Mouse (Mus musculus) testis, adult 2 months (tissue): ENCODE measurements around the gene Zc3h18. TPM values are rescaled to one million over a fixed set of nuclear protein-coding genes. Genes with fewer than 3 reads are reported as not detected.

Experiments
- H3K27ac ChIP-seq: fragments of 200-500 bp; 2 replicates; pipeline ENCODE4 v1.5.1; 2012; ENCODE audit warnings: low read depth, low read length; ENCODE audit not compliant: control insufficient read depth, insufficient read depth
- H3K27me3 ChIP-seq: fragments of 200-500 bp; 2 replicates; pipeline ENCODE4 v1.6.1; 2012; ENCODE audit warnings: mild to moderate bottlenecking, low read length, moderate library complexity; ENCODE audit not compliant: control insufficient read depth, insufficient read depth
- H3K36me3 ChIP-seq: fragments of 200-500 bp; 2 replicates; pipeline ENCODE4 v1.6.1; 2012; ENCODE audit warnings: mild to moderate bottlenecking, low read length; ENCODE audit not compliant: control insufficient read depth, insufficient read depth
- H3K4me1 ChIP-seq: fragments of 200-500 bp; 2 replicates; pipeline ENCODE4 v1.6.1; 2012; ENCODE audit warnings: low read length; ENCODE audit not compliant: control insufficient read depth, insufficient read depth
- H3K4me3 ChIP-seq: fragments of 200-500 bp; 2 replicates; pipeline ENCODE4 v1.5.1; 2012; ENCODE audit warnings: low read depth, mild to moderate bottlenecking, low read length, moderate library complexity, mixed read lengths; ENCODE audit not compliant: control insufficient read depth
- CTCF ChIP-seq: fragments of 200-500 bp; IDR thresholded peaks from 2 replicates; pipeline ENCODE4 v1.5.1; 2012; ENCODE audit warnings: low read depth, mild to moderate bottlenecking, inconsistent platforms, low read length, moderate library complexity; ENCODE audit not compliant: control insufficient read depth, insufficient read depth, insufficient replicate concordance
- POLR2A ChIP-seq: fragments of 200-500 bp; IDR thresholded peaks from 2 replicates; pipeline ENCODE4 v1.6.1; 2012; ENCODE audit warnings: low read depth, mild to moderate bottlenecking, inconsistent platforms, low read length, moderate library complexity; ENCODE audit not compliant: control insufficient read depth
- polyA plus RNA-seq: library from polyadenylated mRNA; depleted of rRNA; stranded (reverse); fragments of >200 nt; gene quantifications from 2 replicates; pipeline ENCODE4 v1.2.3, GENCODE M21; 2012

Gene Zc3h18
- polyA plus RNA-seq, 1 experiment: 19.6 TPM

- no peak overlapping the region for H3K27ac ChIP-seq
- TF ChIP-seq CTCF: no peak
- no peak for TF ChIP-seq POLR2A
- no peaks in the 10 kb centered on the region; the same call in 1 of the 2 replicates for H3K36me3 ChIP-seq
- H3K27me3 ChIP-seq: no peaks in the 10 kb centered on the region
- no peak overlapping the region for H3K4me3 ChIP-seq
- no peaks in the 10 kb centered on the region for H3K4me1 ChIP-seq
These were observed 6.6 kb downstream of the Zc3h18 start for GRCm38 (mm10) chr8:122383039-122383438.

- no peak overlapping the region for H3K27ac ChIP-seq
- no peak overlapping the region for H3K4me3 ChIP-seq
- no peaks in the 10 kb centered on the region for H3K27me3 ChIP-seq
- H3K36me3 ChIP-seq: peaks cover 2% of the 10 kb centered on the region
- TF ChIP-seq CTCF: no peak
- no peak for TF ChIP-seq POLR2A
- H3K4me1 ChIP-seq: no peaks in the 10 kb centered on the region
These were observed 12.9 kb downstream of the Zc3h18 start for GRCm38 (mm10) chr8:122389357-122389756.

DNA sequence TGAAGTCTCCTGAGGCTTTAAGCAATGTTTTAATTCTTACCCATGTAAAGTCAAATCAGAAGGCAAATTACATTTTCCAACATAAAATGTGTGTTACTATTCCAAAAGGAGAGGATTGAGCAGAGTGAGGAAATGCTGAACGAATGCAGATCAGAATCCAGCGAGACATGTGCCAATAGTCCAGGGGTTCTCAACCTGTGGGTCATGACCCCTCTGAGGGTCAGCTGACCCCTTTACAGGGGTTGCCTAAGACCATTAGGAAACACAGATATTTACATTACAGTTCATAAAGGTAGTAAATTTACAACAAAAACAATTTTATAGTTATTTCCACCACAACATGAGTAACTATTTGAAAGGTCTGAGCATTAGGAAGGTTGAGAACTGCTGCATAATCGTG lies 14.3 kb downstream of the Zc3h18 start:
- H3K27ac ChIP-seq: no peak overlapping the region
- TF ChIP-seq CTCF (no peak), POLR2A (no peak)
- H3K4me1 ChIP-seq: no peaks in the 10 kb centered on the region
- H3K27me3 ChIP-seq: no peaks in the 10 kb centered on the region
- peaks cover 2% of the 10 kb centered on the region for H3K36me3 ChIP-seq
- no peak overlapping the region for H3K4me3 ChIP-seq

GRCm38 (mm10) chr8:122393717-122394116 lies 17.3 kb downstream of the Zc3h18 start:
- H3K36me3 ChIP-seq: peaks cover 5% of the 10 kb centered on the region
- TF ChIP-seq POLR2A (no peak), CTCF (no peak)
- no peaks in the 10 kb centered on the region for H3K4me1 ChIP-seq
- no peak overlapping the region for H3K27ac ChIP-seq
- H3K27me3 ChIP-seq: no peaks in the 10 kb centered on the region
- no peak overlapping the region for H3K4me3 ChIP-seq

- TF ChIP-seq POLR2A: no peak
- no peak for TF ChIP-seq CTCF
These were observed 18.9 kb downstream of the Zc3h18 start for GRCm38 (mm10) chr8:122395291-122395690.

DNA sequence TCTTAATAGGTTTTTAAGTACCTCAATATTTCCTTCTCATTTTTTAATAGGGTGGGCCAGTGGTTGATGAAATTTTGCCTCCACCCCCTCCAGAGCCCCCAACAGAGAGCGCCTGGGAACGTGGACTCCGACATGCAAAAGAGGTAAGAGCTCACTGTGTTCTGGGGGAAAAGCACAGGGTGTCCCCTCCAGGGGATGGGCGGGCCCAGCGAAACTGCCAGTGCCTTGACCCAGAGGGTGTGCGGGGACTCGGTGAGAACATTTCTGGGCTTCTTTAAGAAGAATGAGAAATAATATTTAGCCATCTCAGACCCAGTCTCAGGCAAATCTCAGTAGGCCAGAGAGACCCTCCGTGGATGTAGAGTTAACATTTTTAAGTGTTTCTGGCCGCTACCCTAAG lies 21.8 kb downstream of the Zc3h18 start:
- peaks cover 7% of the 10 kb centered on the region for H3K36me3 ChIP-seq
- TF ChIP-seq CTCF: no peak
- TF ChIP-seq POLR2A: no peak

More at GRCm38 (mm10) chr8:122395291-122395690, 18.9 kb downstream of the Zc3h18 start:
- H3K36me3 ChIP-seq: peaks cover 7% of the 10 kb centered on the region
- no peak overlapping the region for H3K27ac ChIP-seq
- H3K4me3 ChIP-seq: no peak overlapping the region
- H3K27me3 ChIP-seq: no peaks in the 10 kb centered on the region
- H3K4me1 ChIP-seq: no peaks in the 10 kb centered on the region; the same call in 1 of the 2 replicates

GRCm38 (mm10) chr8:122405146-122405805 lies 28.9 kb downstream of the Zc3h18 start:
- Histone ChIP-seq H3K27ac (no peak overlapping the region), H3K27me3 (no peaks in the 10 kb centered on the region), H3K4me1 (no peaks in the 10 kb centered on the region), H3K36me3 (peaks cover 9% of the 10 kb centered on the region), H3K4me3 (no peak overlapping the region)
- no peak for TF ChIP-seq POLR2A
- TF ChIP-seq CTCF: no peak

More for the DNA sequence above, 21.8 kb downstream of the Zc3h18 start:
- Histone ChIP-seq H3K4me1 (no peaks in the 10 kb centered on the region; the same call in 1 of the 2 replicates), H3K27ac (peak overlapping the region; percentile 72), H3K27me3 (no peaks in the 10 kb centered on the region), H3K4me3 (no peak overlapping the region)

GRCm38 (mm10) chr8:122407678-122408077 lies 31.3 kb downstream of the Zc3h18 start:
- no peak overlapping the region for H3K4me3 ChIP-seq
- no peak overlapping the region for H3K27ac ChIP-seq
- no peaks in the 10 kb centered on the region for H3K27me3 ChIP-seq
- H3K4me1 ChIP-seq: no peaks in the 10 kb centered on the region
- no peak for TF ChIP-seq CTCF
- no peak for TF ChIP-seq POLR2A
- H3K36me3 ChIP-seq: peaks cover 13% of the 10 kb centered on the region
